8 mouse cellular contexts compared by ENCODE assay signal in the genomic region with DNA sequence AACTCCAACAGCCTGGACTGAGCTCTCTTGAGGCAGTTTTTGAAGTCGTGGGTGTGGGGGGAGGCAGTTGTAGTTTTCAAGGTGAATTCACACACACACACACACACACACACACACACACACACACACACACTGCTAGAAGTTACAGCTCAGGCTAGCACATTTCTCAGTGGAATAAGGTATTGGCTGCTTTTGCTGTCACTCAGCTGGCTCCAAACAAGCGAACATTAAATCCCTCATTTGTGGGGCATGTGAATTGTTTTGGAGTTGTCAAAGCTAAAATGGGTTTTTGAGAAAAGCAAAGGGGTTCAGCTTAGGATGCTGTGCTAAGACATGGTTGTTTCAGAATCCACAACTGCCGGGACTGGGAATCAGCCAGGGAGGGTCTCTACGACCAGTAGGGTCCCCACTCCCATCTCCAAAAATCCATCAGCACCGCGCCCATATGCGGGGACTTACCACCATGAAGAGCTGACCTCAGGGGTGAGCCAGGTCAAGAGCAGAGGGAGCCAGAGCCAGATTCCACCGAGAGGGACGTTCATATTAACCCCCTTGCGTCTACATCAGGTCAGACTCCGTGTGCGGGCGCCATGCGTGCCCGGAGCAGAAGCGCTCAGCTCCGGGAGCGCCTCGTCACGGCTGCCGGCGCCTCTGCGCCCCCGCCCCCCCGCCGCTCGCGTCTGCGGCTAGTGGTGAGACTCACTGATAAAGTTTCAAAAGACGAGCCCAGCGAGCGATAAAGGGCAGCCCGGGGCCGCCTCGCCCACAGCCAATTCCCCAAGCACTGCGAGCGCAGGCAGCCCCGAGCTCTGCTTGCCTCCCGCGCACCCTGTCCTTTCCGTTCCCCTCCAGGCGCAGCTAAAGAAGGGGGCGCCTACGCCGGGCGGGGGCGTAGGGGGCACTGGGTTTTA. TPM values are rescaled to one million over a fixed set of nuclear protein-coding genes. Genes with fewer than 3 reads are reported as not detected.
DNase-seq lines count a peak whose midpoint lies in the region; ATAC-seq and TF ChIP-seq lines count a peak whose summit lies in the region.

Gene Wnt2, minus strand, starts transcription at position 840 of the 911 bp plus-strand sequence.

- H3K36me3 ChIP-seq in forebrain, postnatal 0 days (ENCODE audit: insufficient read depth): no peaks in the 10 kb centered on the region
- H3K36me3 ChIP-seq in midbrain, embryonic 13.5 days: no peaks in the 10 kb centered on the region

- peak; percentile 71 for ATAC-seq in forebrain, postnatal 0 days
- peak; percentile 67 for ATAC-seq in midbrain, embryonic 13.5 days

- H3K4me1 ChIP-seq in forebrain, postnatal 0 days (ENCODE audit: insufficient read depth): 0 out of 2 replicates have a peak, but pooled peaks cover 21% of the 10 kb centered on the region
- peaks cover 26% of the 10 kb centered on the region for H3K4me1 ChIP-seq in midbrain, embryonic 13.5 days (replicated peaks)

- no peak for TF ChIP-seq CTCF in forebrain, postnatal 0 days (IDR thresholded peaks at IDR 0.05; ENCODE audit: low read depth)

- WGBS in forebrain, postnatal 0 days: 2% methylated on average over 47 of the region's 47 CpGs
- under 1% methylated on average over 47 of the region's 47 CpGs for WGBS in midbrain, embryonic 13.5 days

- no peaks in the 10 kb centered on the region for H3K9me3 ChIP-seq in forebrain, postnatal 0 days (ENCODE audit: low read length)
- H3K9me3 ChIP-seq in midbrain, embryonic 13.5 days: no peaks in the 10 kb centered on the region

- H3K9ac ChIP-seq in forebrain, postnatal 0 days: peak within 1 kb of the TSS; percentile 39; the same call in 1 of the 2 replicates
- H3K9ac ChIP-seq in midbrain, embryonic 13.5 days (replicated peaks): peak within 1 kb of the TSS; percentile 59

- H3K27ac ChIP-seq in forebrain, postnatal 0 days (ENCODE audit: low read depth, low read length): no peak within 1 kb of the TSS
- H3K27ac ChIP-seq in midbrain, embryonic 13.5 days: no peak within 1 kb of the TSS

- H3K4me2 ChIP-seq in forebrain, postnatal 0 days (ENCODE audit: low read depth): peak within 1 kb of the TSS; percentile 92
- H3K4me2 ChIP-seq in midbrain, embryonic 13.5 days (replicated peaks): peak within 1 kb of the TSS; percentile 93

- peak; percentile 8 for DNase-seq in layer of hippocampus, adult 9-10 months (ENCODE audit: low spot score)
- no peak for DNase-seq in layer of hippocampus, adult 9-11 months
- DNase-seq in c-Kit-positive CD71-positive TER-119-negative erythroid progenitor cells, embryonic 14.5 days (ENCODE audit: low read depth): peak; percentile 20
- DNase-seq in forebrain, postnatal 0 days: peak; percentile 55
- DNase-seq in layer of hippocampus, postnatal 14 days (ENCODE audit: low spot score in 2 of 2): peak; percentile 8 to 24
- no peak for DNase-seq in spleen, adult 18-20 months
- no peak for DNase-seq in adipocyte (ENCODE audit: low spot score)

- H3K27me3 ChIP-seq in forebrain, postnatal 0 days (ENCODE audit: insufficient read depth, low read length): peaks cover 14% of the 10 kb centered on the region
- peaks cover 51% of the 10 kb centered on the region for H3K27me3 ChIP-seq in midbrain, embryonic 13.5 days

- peak within 1 kb of the TSS; percentile 41 for H3K4me3 ChIP-seq in forebrain, postnatal 0 days (ENCODE audit: low read depth, low read length)
- H3K4me3 ChIP-seq in midbrain, embryonic 13.5 days (replicated peaks): peak within 1 kb of the TSS; percentile 53

RNA-seq across cellular contexts. Expression of gene Wnt2, which starts in this region (rescaled TPM):
- total RNA-seq in forebrain, postnatal 0 days (2014; rRNA removed): 1.6 and 1.8 TPM in 2 replicates
- polyA plus RNA-seq in forebrain, postnatal 0 days (2015; fragmentation: Nextera tagmentation; extraction: Ambion mirVana): 0.82 and 1.2 TPM in 2 replicates
- total RNA-seq in layer of hippocampus, postnatal 14 days (2021): 1 to 10 TPM; 6.0 to 7.0 TPM
- polyA plus RNA-seq in midbrain, embryonic 13.5 days (2015; fragmentation: Nextera tagmentation; extraction: Ambion mirVana): 0.13 TPM in 1 of 2 replicates, not detected in the other

Comparison
In these comparisons a context has a peak if more than half of its experiments do, and no peak if none do; other contexts are left out.
1. DNase-seq: peak in layer of hippocampus, adult 9-10 months (single experiment), c-Kit-positive CD71-positive TER-119-negative erythroid progenitor cells, embryonic 14.5 days (single experiment), forebrain, postnatal 0 days (single experiment) and layer of hippocampus, postnatal 14 days (2 of 2); none in layer of hippocampus, adult 9-11 months (single experiment), spleen, adult 18-20 months (0 of 2) and adipocyte (single experiment).
2. Peak in ATAC-seq, H3K4me3 ChIP-seq, H3K9ac ChIP-seq and H3K4me2 ChIP-seq in midbrain, embryonic 13.5 days; RNA of the gene not detected or under 1 TPM.